Mouse (Mus musculus) MEL (cell line): ENCODE results near the gene Tmem268. TPM values are rescaled to one million over a fixed set of nuclear protein-coding genes. Genes with fewer than 3 reads are reported as not detected.

ENCODE experiments used
- DNase-seq: peaks from one replicate; pipeline ENCODE4 v3.0.0; 2011; ENCODE audit warnings: low read depth, low spot score
- H3K27ac ChIP-seq: 2 replicates; pipeline ENCODE4 v1.5.1; 2012; ENCODE audit warnings: low read depth, mild to moderate bottlenecking, control low read depth, low read length, moderate library complexity; ENCODE audit not compliant: control insufficient read depth
- H3K27me3 ChIP-seq, 2 experiments: fragments of 150-350 bp in 1 of 2; sonication (generic) in 1 of 2; 2 replicates each; pipeline ENCODE4 v1.6.1; 2012; ENCODE audit warnings: low read length in 2 of 2, mild to moderate bottlenecking in 2 of 2, improper control_type of control experiment in 1 of 2, moderate library complexity in 1 of 2; ENCODE audit not compliant: insufficient read depth in 2 of 2, control insufficient read depth in 1 of 2
- H3K36me3 ChIP-seq, 2 experiments: 2 replicates each; pipeline ENCODE4 v1.6.1; 2012 to 2014; ENCODE audit warnings: low read length in 2 of 2, improper control_type of control experiment in 1 of 2, inconsistent platforms in 1 of 2, mild to moderate bottlenecking in 1 of 2; ENCODE audit not compliant: insufficient read depth in 2 of 2, control insufficient read depth in 1 of 2
- H3K4me1 ChIP-seq, 2 experiments: fragments of 150-350 bp in 1 of 2; sonication (generic) in 1 of 2; 2 replicates each; pipeline ENCODE4 v1.6.1; 2012; ENCODE audit warnings: low read length in 2 of 2, improper control_type of control experiment in 1 of 2, mild to moderate bottlenecking in 1 of 2; ENCODE audit not compliant: insufficient read depth in 2 of 2, control insufficient read depth in 1 of 2
- H3K4me3 ChIP-seq, 2 experiments: fragments of 150-350 bp in 1 of 2; sonication (generic) in 1 of 2; 2 replicates each; pipeline ENCODE4 v1.5.1; 2012; ENCODE audit warnings: low read depth in 2 of 2, low read length in 2 of 2, mild to moderate bottlenecking in 2 of 2, moderate library complexity in 2 of 2, control low read depth in 1 of 2, improper control_type of control experiment in 1 of 2; ENCODE audit not compliant: control insufficient read depth in 1 of 2, insufficient read depth in 1 of 2
- H3K79me2 ChIP-seq: 2 replicates; pipeline ENCODE4 v1.6.1; 2012; ENCODE audit warnings: mild to moderate bottlenecking, low read length, moderate library complexity; ENCODE audit not compliant: control insufficient read depth, poor library complexity, insufficient read depth
- H3K9ac ChIP-seq: 2 replicates; pipeline ENCODE4 v1.6.1; 2012; ENCODE audit warnings: low read depth, mild to moderate bottlenecking, control low read depth, low read length, moderate library complexity; ENCODE audit not compliant: control insufficient read depth, poor library complexity, severe bottlenecking
- H3K9me3 ChIP-seq: fragments of 150-350 bp; sonication (generic); replicated peaks from 2 replicates; pipeline ENCODE4 v1.6.1; 2012; ENCODE audit warnings: mild to moderate bottlenecking, low read length, improper control_type of control experiment, moderate library complexity; ENCODE audit not compliant: insufficient read depth
- CHD1 ChIP-seq: IDR thresholded peaks from 2 replicates; pipeline ENCODE4 v1.6.1; 2012; ENCODE audit warnings: low read depth, mild to moderate bottlenecking, inconsistent platforms, low read length, improper control_type of control experiment
- CHD2 ChIP-seq: IDR thresholded peaks from 2 replicates; pipeline ENCODE4 v1.6.1; 2011; ENCODE audit warnings: low read length, improper control_type of control experiment
- CTCF ChIP-seq, 3 experiments: IDR thresholded peaks in 2 of 3; conservative IDR thresholded peaks in 1 of 3; 2 replicates each; pipeline ENCODE4 v1.5.1; 2011 to 2012; ENCODE audit warnings: low read length in 3 of 3, low read depth in 2 of 3, mild to moderate bottlenecking in 2 of 3, improper control_type of control experiment in 1 of 3, inconsistent platforms in 1 of 3, mixed read lengths in 1 of 3, moderate library complexity in 1 of 3; ENCODE audit not compliant: control insufficient read depth in 1 of 3, insufficient read depth in 1 of 3, poor library complexity in 1 of 3, severe bottlenecking in 1 of 3
- EP300 ChIP-seq, 2 experiments: IDR thresholded peaks; 2 replicates each; pipeline ENCODE4 v1.6.1; 2011; ENCODE audit warnings: improper control_type of control experiment in 2 of 2, low read length in 2 of 2, low read depth in 1 of 2, mild to moderate bottlenecking in 1 of 2
- ETS1 ChIP-seq: IDR thresholded peaks from 2 replicates; pipeline ENCODE4 v1.6.1; 2012; ENCODE audit warnings: low read depth, mild to moderate bottlenecking, inconsistent platforms, low read length, improper control_type of control experiment, moderate library complexity
- GABPA ChIP-seq: IDR thresholded peaks from 2 replicates; pipeline ENCODE4 v1.6.1; 2012; ENCODE audit warnings: low read depth, mild to moderate bottlenecking, inconsistent platforms, low read length, improper control_type of control experiment, moderate library complexity
- HCFC1 ChIP-seq: IDR thresholded peaks from 2 replicates; pipeline ENCODE4 v1.6.1; 2012; ENCODE audit warnings: low read depth, mild to moderate bottlenecking, inconsistent platforms, low read length, improper control_type of control experiment, moderate library complexity
- JUND ChIP-seq: IDR thresholded peaks from 2 replicates; pipeline ENCODE4 v1.6.1; 2011; ENCODE audit warnings: low read depth, mild to moderate bottlenecking, improper control_type of control experiment, low read length
- KAT2A ChIP-seq: conservative IDR thresholded peaks from 2 replicates; pipeline ENCODE4 v1.6.1; 2012; ENCODE audit warnings: low read depth, low read length, improper control_type of control experiment, inconsistent platforms
- MAX ChIP-seq: IDR thresholded peaks from 2 replicates; pipeline ENCODE4 v1.6.1; 2011; ENCODE audit warnings: low read length, improper control_type of control experiment
- MYC ChIP-seq: IDR thresholded peaks from 2 replicates; pipeline ENCODE4 v1.6.1; 2011; ENCODE audit warnings: low read depth, mild to moderate bottlenecking, low read length, improper control_type of control experiment, moderate library complexity
- NELFE ChIP-seq: IDR thresholded peaks from 2 replicates; pipeline ENCODE4 v1.6.1; 2011; ENCODE audit warnings: low read depth, low read length, improper control_type of control experiment
- POLR2AphosphoS2 ChIP-seq: IDR thresholded peaks from 2 replicates; pipeline ENCODE4 v1.6.1; 2011; ENCODE audit warnings: low read length, improper control_type of control experiment
- RAD21 ChIP-seq: IDR thresholded peaks from 2 replicates; pipeline ENCODE4 v1.6.1; 2011; ENCODE audit warnings: mild to moderate bottlenecking, low read depth, low read length, improper control_type of control experiment
- RCOR1 ChIP-seq: IDR thresholded peaks from 2 replicates; pipeline ENCODE4 v1.6.1; 2012; ENCODE audit warnings: low read depth, mild to moderate bottlenecking, inconsistent platforms, low read length, improper control_type of control experiment
- SIN3A ChIP-seq: IDR thresholded peaks from 2 replicates; pipeline ENCODE4 v1.6.1; 2012; ENCODE audit warnings: low read length, improper control_type of control experiment, inconsistent platforms
- SMC3 ChIP-seq: IDR thresholded peaks from 2 replicates; pipeline ENCODE4 v1.6.1; 2011; ENCODE audit warnings: low read depth, low read length, improper control_type of control experiment
- TAL1 ChIP-seq: IDR thresholded peaks from 2 replicates; pipeline ENCODE4 v1.6.1; 2012; ENCODE audit warnings: mild to moderate bottlenecking, inconsistent platforms, low read length, moderate library complexity, mixed read lengths
- TBP ChIP-seq: IDR thresholded peaks from 2 replicates; pipeline ENCODE4 v1.8.0; 2011; ENCODE audit warnings: low read depth, low read length, improper control_type of control experiment
- UBTF ChIP-seq: IDR thresholded peaks from 2 replicates; pipeline ENCODE4 v1.6.1; 2012; ENCODE audit warnings: low read depth, mild to moderate bottlenecking, inconsistent platforms, low read length, improper control_type of control experiment, moderate library complexity, borderline replicate concordance; ENCODE audit not compliant: insufficient read depth
- USF1 ChIP-seq: IDR thresholded peaks from 2 replicates; pipeline ENCODE4 v1.6.1; 2014; ENCODE audit warnings: low read depth, mild to moderate bottlenecking, inconsistent platforms, low read length, improper control_type of control experiment, moderate library complexity
- USF2 ChIP-seq, 2 experiments: IDR thresholded peaks; 2 replicates each; pipeline ENCODE4 v1.6.1; 2011 to 2012; ENCODE audit warnings: improper control_type of control experiment in 2 of 2, low read length in 2 of 2, borderline replicate concordance in 1 of 2, inconsistent platforms in 1 of 2, low read depth in 1 of 2, mild to moderate bottlenecking in 1 of 2; ENCODE audit not compliant: insufficient read depth in 1 of 2
- ZC3H11A ChIP-seq: IDR thresholded peaks from 2 replicates; pipeline ENCODE4 v1.6.1; 2012; ENCODE audit warnings: low read depth, mild to moderate bottlenecking, inconsistent platforms, low read length, improper control_type of control experiment
- ZKSCAN1 ChIP-seq: IDR thresholded peaks from 2 replicates; pipeline ENCODE4 v1.6.1; 2012; ENCODE audit warnings: low read depth, mild to moderate bottlenecking, inconsistent platforms, low read length, improper control_type of control experiment, moderate library complexity
- polyA plus RNA-seq, 2 experiments: library from polyadenylated mRNA; stranded (reverse) in 1 of 2; unstranded in 1 of 2; fragments of >175 nt in 1 of 2; fragments of >200 nt in 1 of 2; gene quantifications; 2 replicates each; pipeline versions ENCODE4 v1.2.1 to v1.2.4; 2012; ENCODE audit warnings: low replicate concordance in 2 of 2, low read depth in 1 of 2; ENCODE audit not compliant: insufficient read length in 2 of 2, insufficient read depth in 1 of 2, missing spikeins in 1 of 2
- total RNA-seq: library from RNA; depleted of rRNA; stranded (reverse); fragments of 300-350 nt; gene quantifications from 2 replicates; pipeline ENCODE4 v1.2.3, GENCODE M21; 2012

Gene Tmem268
- total and polyA plus RNA-seq, 3 experiments, result 8.1 to 11.3 TPM; not detected in 1

GRCm38 (mm10) chr4:63514454-63514984 lies 44.1 kb upstream of the Tmem268 start:
- no peaks in the 10 kb centered on the region for H3K4me1 ChIP-seq
- no peaks in the 10 kb centered on the region for H3K9me3 ChIP-seq
- H3K27ac ChIP-seq, result no peak overlapping the region
- no peak overlapping the region for H3K4me3 ChIP-seq
- DNase-seq, result no peak
- TF ChIP-seq NELFE (no peak), KAT2A (no peak), EP300 (IDR thresholded peaks at IDR 0.05; ENCODE audit: low read depth in 1 of 2, low read length in 2 of 2) (no peak), TAL1 (no peak), ZC3H11A (no peak), SIN3A (no peak), MYC (no peak), USF2 (IDR thresholded peaks at IDR 0.05; ENCODE audit: borderline replicate concordance in 1 of 2, insufficient read depth in 1 of 2, low read depth in 1 of 2, low read length in 2 of 2) (no peak), ZKSCAN1 (no peak), POLR2AphosphoS2 (no peak), MAX (no peak), UBTF (no peak), CTCF (IDR thresholded peaks at IDR 0.05 in 2 of 3, conservative IDR thresholded peaks at IDR 0.05 in 1 of 3; ENCODE audit: control insufficient read depth in 1 of 3, insufficient read depth in 1 of 3, low read depth in 2 of 3, low read length in 3 of 3, poor library complexity in 1 of 3, severe bottlenecking in 1 of 3) (no peak), HCFC1 (no peak)
- no peaks in the 10 kb centered on the region for H3K36me3 ChIP-seq
- no peaks in the 10 kb centered on the region for H3K79me2 ChIP-seq
- no peaks in the 10 kb centered on the region for H3K27me3 ChIP-seq
- H3K9ac ChIP-seq, result no peak overlapping the region

- Histone ChIP-seq H3K27ac (no peak overlapping the region), H3K9me3 (no peaks in the 10 kb centered on the region), H3K4me3 (no peak overlapping the region), H3K9ac (no peak overlapping the region), H3K27me3 (no peaks in the 10 kb centered on the region), H3K79me2 (no peaks in the 10 kb centered on the region), H3K4me1 (no peaks in the 10 kb centered on the region), H3K36me3 (no peaks in the 10 kb centered on the region)
- TF ChIP-seq CHD2, result no peak
- TF ChIP-seq ZKSCAN1, result no peak
- no peak for TF ChIP-seq SMC3
- no peak for TF ChIP-seq RAD21
- TF ChIP-seq TBP, result no peak
- TF ChIP-seq CHD1, result no peak
- no peak for TF ChIP-seq GABPA
- no peak for TF ChIP-seq USF1
- TF ChIP-seq RCOR1, result no peak
- no peak for TF ChIP-seq JUND
- TF ChIP-seq ETS1, result no peak
- no peak for TF ChIP-seq NELFE
- no peak for DNase-seq
Measured at GRCm38 (mm10) chr4:63515021-63515420, 43.6 kb upstream of the Tmem268 start.
